Mouse (Mus musculus): ENCODE results near the gene Vmn2r85. TPM values are rescaled to one million over a fixed set of nuclear protein-coding genes. Genes with fewer than 3 reads are reported as not detected.

Vmn2r85 gene
- not detected for polyA plus RNA-seq (2017; shearing (Covaris generic))

GRCm38 (mm10) chr10:130429603-130430002 lies at the start of gene Vmn2r85:
Gene Vmn2r85 (minus strand): TSS chr10:130429703.

GRCm38 (mm10) chr10:130455950-130456349 lies 26.4 kb upstream of the Vmn2r85 start, which contains the start of gene Vmn2r86:
Gene Vmn2r86 (minus strand): TSS chr10:130456050.

GRCm38 (mm10) chr10:130394232-130394631 lies 35.3 kb downstream of the Vmn2r85 start, which contains the start of gene Vmn2r84:
Gene Vmn2r84 (minus strand): TSS chr10:130394332.

Other genes starting within 250 kb of the Vmn2r85 start
- gene Olfr826, start 245.5 kb downstream of the Vmn2r85 start, polyA plus RNA-seq (2017; shearing (Covaris generic)), result not detected
- gene Olfr827, start 215.3 kb downstream of the Vmn2r85 start, polyA plus RNA-seq (2017; shearing (Covaris generic)), result not detected
- 0.09 TPM for gene Neurod4, start 149.5 kb downstream of the Vmn2r85 start, polyA plus RNA-seq (2017; shearing (Covaris generic))
- gene Tespa1, start 106.8 kb downstream of the Vmn2r85 start, polyA plus RNA-seq (2017; shearing (Covaris generic)), result 254 TPM
- 2.0 TPM for gene Vmn2r84, start 35.4 kb downstream of the Vmn2r85 start, polyA plus RNA-seq (2017; shearing (Covaris generic))
- gene Vmn2r86, start 26.3 kb upstream of the Vmn2r85 start, polyA plus RNA-seq (2017; shearing (Covaris generic)), result not detected
- not detected for gene Vmn2r87, start 67.7 kb upstream of the Vmn2r85 start, polyA plus RNA-seq (2017; shearing (Covaris generic))